10 mouse cellular contexts compared by ENCODE assay signal in genomic region chr15:81359421-81359820, GRCm38 (mm10). TPM values are rescaled to one million over a fixed set of nuclear protein-coding genes. Genes with fewer than 3 reads are reported as not detected.
A peak's percentile ranks its signal among the peaks of the same experiment; 100 is the strongest.
DNase-seq lines count a peak whose midpoint lies in the region; ATAC-seq and TF ChIP-seq lines count a peak whose summit lies in the region.
"Had no signal": no experiment of that assay in that cellular context is flagged by ENCODE, and none has a peak within 500 bp of the region (broad histone marks: within the 10 kb centered on the region; RNA-seq: fewer than 3 reads in every experiment).

No protein-coding gene starts in this region.

- H3K27ac ChIP-seq in hindbrain, embryonic 10.5 days: no peak overlapping the region
- no peak overlapping the region for H3K27ac ChIP-seq in hindbrain, embryonic 16.5 days (ENCODE audit: low read depth, low read length)
- H3K27ac ChIP-seq in bone marrow macrophage, adult 2 months (ENCODE audit: insufficient read depth, low read depth, low read length): no peak overlapping the region
- no peak overlapping the region for H3K27ac ChIP-seq in limb, embryonic 15.5 days

- H3K9me3 ChIP-seq in hindbrain, embryonic 10.5 days: no peaks in the 10 kb centered on the region
- no peaks in the 10 kb centered on the region for H3K9me3 ChIP-seq in hindbrain, embryonic 16.5 days (ENCODE audit: control insufficient read depth, low read length)
- no peaks in the 10 kb centered on the region for H3K9me3 ChIP-seq in limb, embryonic 15.5 days

- H3K4me1 ChIP-seq in hindbrain, embryonic 10.5 days (replicated peaks): peaks cover 30% of the 10 kb centered on the region
- H3K4me1 ChIP-seq in hindbrain, embryonic 16.5 days (ENCODE audit: control insufficient read depth, insufficient read depth, low read depth, low read length): peaks cover 13% of the 10 kb centered on the region
- H3K4me1 ChIP-seq in bone marrow macrophage, adult 2 months (ENCODE audit: control insufficient read depth, insufficient read depth, low read length): peaks cover 26% of the 10 kb centered on the region
- peaks cover 22% of the 10 kb centered on the region for H3K4me1 ChIP-seq in limb, embryonic 15.5 days

- WGBS in hindbrain, embryonic 10.5 days: 90% methylated on average over 5 of the region's 5 CpGs
- 88% methylated on average over 5 of the region's 5 CpGs for WGBS in hindbrain, embryonic 16.5 days
- WGBS in limb, embryonic 15.5 days: 77% methylated on average over 5 of the region's 5 CpGs

- H3K27me3 ChIP-seq in hindbrain, embryonic 10.5 days (ENCODE audit: insufficient read depth, poor library complexity, severe bottlenecking): no peaks in the 10 kb centered on the region
- no peaks in the 10 kb centered on the region for H3K27me3 ChIP-seq in hindbrain, embryonic 16.5 days (replicated peaks; ENCODE audit: control insufficient read depth, insufficient read depth, low read length)
- H3K27me3 ChIP-seq in limb, embryonic 15.5 days: no peaks in the 10 kb centered on the region

- TF ChIP-seq CTCF in bone marrow macrophage, adult 2 months (IDR thresholded peaks at IDR 0.05; ENCODE audit: low read depth, low read length): no peak

- ATAC-seq in hindbrain, embryonic 16.5 days: no peak
- ATAC-seq in limb, embryonic 15.5 days (ENCODE audit: insufficient number of reproducible peaks, low FRiP score, low TSS enrichment, low read depth): no peak

- no peak overlapping the region for H3K4me2 ChIP-seq in hindbrain, embryonic 16.5 days (ENCODE audit: low read length)
- peak overlapping the region; percentile 70; the same call in 1 of the 2 replicates for H3K4me2 ChIP-seq in limb, embryonic 15.5 days

- TF ChIP-seq POLR2A in bone marrow macrophage, adult 2 months (IDR thresholded peaks at IDR 0.05; ENCODE audit: borderline replicate concordance, low read depth, low read length): no peak

- peaks cover 22% of the 10 kb centered on the region for H3K36me3 ChIP-seq in hindbrain, embryonic 10.5 days
- H3K36me3 ChIP-seq in hindbrain, embryonic 16.5 days (ENCODE audit: control insufficient read depth, insufficient read depth, low read length): peaks cover 13% of the 10 kb centered on the region
- H3K36me3 ChIP-seq in limb, embryonic 15.5 days: peaks cover 11% of the 10 kb centered on the region; the same call in 1 of the 2 replicates

- DNase-seq in hindbrain, embryonic 10.5 days (ENCODE audit: low spot score): no peak
- DNase-seq in 416B (ENCODE audit: low read depth): peak; percentile 54
- DNase-seq in cerebellum, postnatal 10 days: no peak
- DNase-seq in right cerebral cortex, adult 18-20 months: no peak
- no peak for DNase-seq in thymus, postnatal 36 days
- DNase-seq: adrenal gland, postnatal 36 days; lung, adult 18-20 months had no signal

- peak overlapping the region; percentile 75 for H3K4me3 ChIP-seq in hindbrain, embryonic 10.5 days
- no peak overlapping the region for H3K4me3 ChIP-seq in hindbrain, embryonic 16.5 days (ENCODE audit: low read length)
- peak overlapping the region; percentile 2; the same call in 1 of the 2 replicates for H3K4me3 ChIP-seq in bone marrow macrophage, adult 2 months (ENCODE audit: insufficient read depth, low read length)
- H3K4me3 ChIP-seq in limb, embryonic 15.5 days: peak overlapping the region; percentile 70; the same call in 1 of the 2 replicates

- no peak overlapping the region for H3K9ac ChIP-seq in hindbrain, embryonic 16.5 days (ENCODE audit: low read depth, low read length)
- H3K9ac ChIP-seq in limb, embryonic 15.5 days: no peak overlapping the region

RNA-seq across cellular contexts. Expression of gene Slc25a17, which starts 1.2 kb away (rescaled TPM):
- 87.1 and 93.7 TPM in 2 replicates for polyA plus RNA-seq in hindbrain, embryonic 10.5 days (2016; fragmentation: Nextera tagmentation; extraction: Ambion mirVana)
- polyA plus RNA-seq in hindbrain, embryonic 16.5 days (2015; fragmentation: Nextera tagmentation; extraction: Ambion mirVana): 131 and 133 TPM in 2 replicates
- 38.0 and 42.7 TPM in 2 replicates for polyA plus RNA-seq in bone marrow macrophage, adult 2 months (2012; ENCODE audit: insufficient read depth, insufficient read length, missing spikeins)
- polyA plus RNA-seq in limb, embryonic 15.5 days (2015; fragmentation: Nextera tagmentation; extraction: Ambion mirVana): 119 and 124 TPM in 2 replicates

RNA-seq across cellular contexts. Expression of gene St13, which starts 40.5 kb away (rescaled TPM):
- 172 and 202 TPM in 2 replicates for polyA plus RNA-seq in hindbrain, embryonic 10.5 days (2016; fragmentation: Nextera tagmentation; extraction: Ambion mirVana)
- polyA plus RNA-seq in hindbrain, embryonic 16.5 days (2015; fragmentation: Nextera tagmentation; extraction: Ambion mirVana): 200 and 211 TPM in 2 replicates
- polyA plus RNA-seq in bone marrow macrophage, adult 2 months (2012; ENCODE audit: insufficient read depth, insufficient read length, missing spikeins): 166 and 202 TPM in 2 replicates
- 148 and 151 TPM in 2 replicates for polyA plus RNA-seq in limb, embryonic 15.5 days (2015; fragmentation: Nextera tagmentation; extraction: Ambion mirVana)

RNA-seq across cellular contexts. Expression of gene Xpnpep3, which starts 40.5 kb away (rescaled TPM):
- polyA plus RNA-seq in hindbrain, embryonic 10.5 days (2016; fragmentation: Nextera tagmentation; extraction: Ambion mirVana): 10.6 and 11.6 TPM in 2 replicates
- polyA plus RNA-seq in hindbrain, embryonic 16.5 days (2015; fragmentation: Nextera tagmentation; extraction: Ambion mirVana): 8.3 and 10.6 TPM in 2 replicates
- polyA plus RNA-seq in bone marrow macrophage, adult 2 months (2012; ENCODE audit: insufficient read depth, insufficient read length, missing spikeins): 8.8 and 9.8 TPM in 2 replicates
- 11.0 and 12.0 TPM in 2 replicates for polyA plus RNA-seq in limb, embryonic 15.5 days (2015; fragmentation: Nextera tagmentation; extraction: Ambion mirVana)

RNA-seq across cellular contexts. Expression of gene Dnajb7, which starts 48.7 kb away (rescaled TPM):
- 2.3 and 2.8 TPM in 2 replicates for polyA plus RNA-seq in hindbrain, embryonic 10.5 days (2016; fragmentation: Nextera tagmentation; extraction: Ambion mirVana)
- polyA plus RNA-seq in hindbrain, embryonic 16.5 days (2015; fragmentation: Nextera tagmentation; extraction: Ambion mirVana): 0.95 and 1.3 TPM in 2 replicates
- 0.79 TPM in 1 of 2 replicates, not detected in the other for polyA plus RNA-seq in bone marrow macrophage, adult 2 months (2012; ENCODE audit: insufficient read depth, insufficient read length, missing spikeins)
- polyA plus RNA-seq in limb, embryonic 15.5 days (2015; fragmentation: Nextera tagmentation; extraction: Ambion mirVana): 1.5 and 1.7 TPM in 2 replicates
